Mouse (Mus musculus) skeletal muscle tissue, postnatal 0 days (tissue): Measurements from ENCODE around the gene Zbed4. TPM values are rescaled to one million over a fixed set of nuclear protein-coding genes. Genes with fewer than 3 reads are reported as not detected.

Source experiments
- polyA plus RNA-seq: library from polyadenylated mRNA; unstranded; fragments of >200 nt; fragmentation: Nextera tagmentation; extraction: Ambion mirVana; gene quantifications from 2 replicates; pipeline ENCODE4 v1.2.1, GENCODE M21; 2015

Gene Zbed4
- 3.0 and 3.8 TPM in 2 replicates for polyA plus RNA-seq

DNA sequence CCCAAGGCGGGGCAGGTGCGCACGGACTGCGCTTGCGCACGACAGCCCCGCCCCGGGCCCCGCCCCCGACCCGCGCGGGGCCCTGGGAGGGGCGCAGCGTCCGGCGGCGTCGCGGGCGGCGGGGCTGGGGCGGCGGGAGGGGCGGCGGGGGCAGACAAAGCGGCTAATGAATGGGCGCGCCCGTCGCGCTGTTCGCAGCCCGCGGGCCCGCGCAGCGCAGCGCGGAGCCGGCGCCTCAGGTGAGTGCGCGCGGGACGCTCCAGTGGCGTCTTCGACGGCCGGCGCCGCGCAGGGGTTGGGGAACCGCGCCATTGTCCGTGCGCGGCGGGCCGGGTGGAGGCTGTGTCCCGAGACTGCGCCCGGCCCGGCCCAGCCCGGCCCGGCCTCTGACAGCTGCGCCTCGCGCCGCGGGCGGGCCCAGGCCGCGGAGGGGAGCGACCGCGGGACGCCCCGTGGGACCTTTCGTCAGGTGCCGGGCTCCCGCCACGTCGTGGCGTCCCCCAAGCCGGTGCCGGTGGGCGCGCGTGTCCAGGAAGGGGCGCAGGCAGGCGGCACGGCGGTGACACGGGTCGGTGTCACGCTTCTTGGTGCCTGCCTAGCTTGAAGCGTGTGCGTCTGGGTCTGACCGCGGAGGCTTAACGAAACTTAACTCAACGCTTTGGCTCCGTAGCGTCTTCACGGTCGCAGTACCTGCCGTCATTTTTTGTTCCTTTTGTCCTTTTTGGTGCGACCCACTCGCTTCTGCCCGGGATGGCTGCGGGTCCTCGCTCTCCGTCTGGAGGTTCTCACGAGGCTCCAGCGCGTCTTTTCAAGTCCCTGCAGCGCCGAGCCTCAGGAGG lies at the start of gene Zbed4:
Gene Zbed4 (plus strand): TSS at position 97 of the 839 bp plus-strand sequence.

DNA sequence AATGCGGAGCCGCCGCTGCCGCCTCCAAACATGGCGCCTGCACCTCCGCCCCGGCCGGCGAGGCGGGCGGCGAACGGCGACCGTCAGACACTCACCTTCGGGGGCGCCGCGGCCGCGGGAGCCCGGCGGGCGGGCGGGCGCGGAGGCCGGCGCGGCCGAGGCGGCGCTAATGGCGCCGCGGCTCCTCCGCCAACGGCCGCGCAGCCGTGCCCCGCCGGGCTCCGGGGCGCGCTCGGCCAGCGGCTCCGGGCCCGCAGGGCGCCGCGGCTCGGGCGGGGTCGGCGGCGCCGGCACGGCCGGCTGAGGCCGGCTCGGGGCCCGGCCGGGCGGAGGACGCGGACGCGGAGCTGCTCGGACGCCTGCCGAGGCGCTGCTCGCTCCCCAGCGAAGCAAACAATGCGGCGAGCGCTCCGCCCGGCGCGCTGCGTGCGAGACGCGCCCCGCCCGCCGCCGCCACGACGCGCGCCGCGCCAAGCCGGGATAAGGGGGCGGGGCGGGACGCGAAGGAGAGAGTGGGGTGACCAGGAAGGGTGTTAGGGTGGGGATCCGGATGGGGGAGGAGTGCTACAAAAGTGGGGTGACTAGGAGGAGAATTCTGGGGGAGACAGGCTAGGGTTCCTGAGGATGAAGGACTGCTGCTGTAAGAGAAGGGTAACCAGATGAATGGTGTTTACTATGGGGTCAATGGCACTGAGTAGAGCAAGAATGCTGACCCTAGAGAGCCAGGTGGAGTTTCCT lies 17.5 kb upstream of the Zbed4 start, which contains the start of gene Brd1:
Gene Brd1 (minus strand): TSS at position 400 of the 738 bp plus-strand sequence.

DNA sequence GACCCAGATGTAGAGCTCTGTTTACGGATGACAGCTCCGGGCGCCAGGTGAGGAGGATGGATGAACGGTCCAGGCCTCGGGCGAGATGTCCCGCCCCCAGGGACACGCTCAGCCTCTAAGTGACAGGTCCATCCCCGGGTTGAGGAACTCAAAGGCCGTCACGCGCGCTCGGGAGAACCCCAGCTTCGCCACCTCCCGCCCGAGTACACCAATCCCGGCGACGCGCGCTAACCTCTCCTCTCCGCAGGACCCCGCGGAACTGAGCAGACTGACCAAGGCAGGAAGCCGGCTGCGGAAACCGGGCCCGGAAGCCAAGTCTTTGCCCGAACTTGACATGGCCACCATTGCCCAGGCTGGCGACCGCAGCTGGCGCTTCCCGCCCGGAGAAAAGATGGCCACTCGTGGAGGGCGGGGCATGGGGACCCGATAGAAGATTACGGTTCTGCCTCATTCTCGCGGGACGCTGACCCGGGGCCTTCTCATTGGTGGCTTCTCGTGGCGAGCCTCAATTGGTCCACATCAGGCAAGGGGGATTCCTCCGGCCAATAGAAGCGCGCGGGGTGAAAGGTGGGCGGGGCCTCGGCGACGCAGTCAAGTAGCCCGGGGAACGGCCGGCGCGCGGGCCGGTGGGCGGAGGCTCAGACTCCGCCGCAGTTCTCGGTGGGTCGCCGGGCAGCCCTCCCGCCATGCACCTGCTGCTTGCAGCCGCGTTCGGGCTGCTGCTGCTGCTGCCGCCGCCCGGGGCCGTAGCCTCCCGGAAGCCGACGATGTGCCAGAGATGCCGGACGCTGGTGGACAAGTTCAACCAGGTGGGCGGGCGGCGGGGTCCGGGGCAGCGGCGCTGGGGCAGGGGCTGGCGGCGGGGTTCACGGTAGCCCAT lies 67.8 kb downstream of the Zbed4 start, which contains the start of the genes Alg12 and Creld2:
Gene Alg12 (minus strand): TSS at position 293 of the 880 bp plus-strand sequence.
Gene Creld2 (plus strand): TSS at position 621 of the 880 bp plus-strand sequence.

Other genes with a start within 250 kb of the Zbed4 start
- gene Zdhhc25, start 151.4 kb upstream of the Zbed4 start, polyA plus RNA-seq: not detected in 2 replicates
- gene Brd1, start 17.4 kb upstream of the Zbed4 start, polyA plus RNA-seq: 7.8 and 7.9 TPM in 2 replicates
- gene Alg12, start 67.7 kb downstream of the Zbed4 start, polyA plus RNA-seq: 4.3 TPM in 2 replicates
- gene Creld2, start 68.0 kb downstream of the Zbed4 start, polyA plus RNA-seq: 16.2 and 23.9 TPM in 2 replicates
- 42.1 and 64.8 TPM in 2 replicates for gene Pim3, start 110.5 kb downstream of the Zbed4 start, polyA plus RNA-seq
- gene Ttll8, start 202.8 kb downstream of the Zbed4 start, polyA plus RNA-seq: 0.09 TPM in 1 of 2 replicates, not detected in the other
- not detected in 2 replicates for gene Mlc1, start 227.3 kb downstream of the Zbed4 start, polyA plus RNA-seq
- gene Mov10l1, start 231.2 kb downstream of the Zbed4 start, polyA plus RNA-seq: 0.52 and 0.74 TPM in 2 replicates